Mouse (Mus musculus) embryonic facial prominence, embryonic 14.5 days (tissue): ENCODE measurements around the gene Mdga1. TPM values are rescaled to one million over a fixed set of nuclear protein-coding genes. Genes with fewer than 3 reads are reported as not detected.

Experiments used
- ATAC-seq: fragments of 200-750 bp; cut with Nextera tagmentation; 2 replicates; pipeline ENCODE4 v1.8.0; 2017; ENCODE audit warnings: low read depth, moderate number of reproducible peaks, moderate TSS enrichment
- DNase-seq: peaks from one replicate; pipeline ENCODE4 v3.0.0-alpha.2; 2015; ENCODE audit warnings: low spot score
- H3K27ac ChIP-seq: fragments of 300-500 bp; sonication (generic); replicated peaks from 2 replicates; pipeline ENCODE4 v1.5.1; 2014; ENCODE audit warnings: low read depth, mild to moderate bottlenecking, low read length, moderate library complexity
- H3K27me3 ChIP-seq: fragments of 300-500 bp; sonication (generic); replicated peaks from 2 replicates; pipeline ENCODE4 v1.6.1; 2014; ENCODE audit warnings: low read length; ENCODE audit not compliant: control insufficient read depth, insufficient read depth
- H3K36me3 ChIP-seq: fragments of 300-500 bp; sonication (generic); 2 replicates; pipeline ENCODE4 v1.6.1; 2014; ENCODE audit warnings: low read length, mixed read lengths; ENCODE audit not compliant: control insufficient read depth, insufficient read depth
- H3K4me1 ChIP-seq: fragments of 300-500 bp; sonication (generic); 2 replicates; pipeline ENCODE4 v1.6.1; 2014; ENCODE audit warnings: antibody characterized with exemption, low read length; ENCODE audit not compliant: control insufficient read depth, insufficient read depth
- H3K4me2 ChIP-seq: fragments of 300-500 bp; sonication (generic); 2 replicates; pipeline ENCODE4 v1.6.1; 2014; ENCODE audit warnings: low read depth, mild to moderate bottlenecking, low read length, moderate library complexity, mixed read lengths
- H3K4me3 ChIP-seq: fragments of 300-500 bp; sonication (generic); 2 replicates; pipeline ENCODE4 v1.5.1; 2014; ENCODE audit warnings: low read depth, mild to moderate bottlenecking, low read length
- H3K9ac ChIP-seq: fragments of 300-500 bp; sonication (generic); 2 replicates; pipeline ENCODE4 v1.6.1; 2014; ENCODE audit warnings: low read depth, mild to moderate bottlenecking, low read length, moderate library complexity, mixed read lengths
- H3K9me3 ChIP-seq: fragments of 300-500 bp; sonication (generic); 2 replicates; pipeline ENCODE4 v1.6.1; 2016; ENCODE audit warnings: low read length; ENCODE audit not compliant: control insufficient read depth
- whole genome bisulfite sequencing: fragments of 180-500 bp; shearing (Covaris S2); extraction: QIAGEN DNeasy Blood & Tissue Kit; methylation state at CpG from one replicate; pipeline ENCODE4 v1.1.7; 2014; 5-methylcytosine and 5-hydroxymethylcytosine counted together
- polyA plus RNA-seq: library from polyadenylated mRNA; unstranded; fragments of >200 nt; fragmentation: Nextera tagmentation; extraction: Ambion mirVana; gene quantifications from 2 replicates; pipeline ENCODE4 v1.2.1, GENCODE M21; 2014

Mdga1 gene
- polyA plus RNA-seq, 1 experiment from 2014 or later = 5.3 TPM

- Histone ChIP-seq H3K9ac (no peak overlapping the region), H3K27me3 (no peaks in the 10 kb centered on the region), H3K9me3 (no peaks in the 10 kb centered on the region), H3K4me2 (no peak overlapping the region), H3K27ac (no peak overlapping the region), H3K4me1 (peaks cover 4% of the 10 kb centered on the region; the same call in 1 of the 2 replicates), H3K36me3 (no peaks in the 10 kb centered on the region), H3K4me3 (no peak overlapping the region)
- WGBS = 93% methylated on average over 7 of the region's 7 CpGs
- ATAC-seq (no peak), DNase-seq (no peak)
Measured at GRCm38 (mm10) chr17:29909031-29909430, 60.9 kb downstream of the Mdga1 start.

- no peaks in the 10 kb centered on the region for H3K36me3 ChIP-seq
- H3K9me3 ChIP-seq = no peaks in the 10 kb centered on the region
- ATAC-seq = no peak
- no peak overlapping the region for H3K9ac ChIP-seq
- no peak overlapping the region for H3K27ac ChIP-seq
- DNase-seq = no peak
- 59% methylated on average over 5 of the region's 5 CpGs for WGBS
- no peak overlapping the region for H3K4me2 ChIP-seq
- H3K27me3 ChIP-seq = no peaks in the 10 kb centered on the region
- no peaks in the 10 kb centered on the region for H3K4me1 ChIP-seq
- H3K4me3 ChIP-seq = no peak overlapping the region
Measured at GRCm38 (mm10) chr17:29904694-29905093, 65.2 kb downstream of the Mdga1 start.

- no peak for ATAC-seq
- WGBS = 66% methylated on average over 16 of the region's 16 CpGs
- Histone ChIP-seq H3K27ac (no peak overlapping the region), H3K9me3 (no peaks in the 10 kb centered on the region), H3K36me3 (no peaks in the 10 kb centered on the region), H3K4me1 (no peaks in the 10 kb centered on the region), H3K4me2 (no peak overlapping the region), H3K27me3 (no peaks in the 10 kb centered on the region), H3K4me3 (no peak overlapping the region), H3K9ac (no peak overlapping the region)
- peak; percentile 32 for DNase-seq
Measured at GRCm38 (mm10) chr17:29902406-29903155, 67.3 kb downstream of the Mdga1 start.

GRCm38 (mm10) chr17:29900289-29900688 is 69.6 kb downstream of the Mdga1 start:
- DNase-seq = no peak
- Histone ChIP-seq H3K27ac (no peak overlapping the region), H3K36me3 (no peaks in the 10 kb centered on the region), H3K4me3 (no peak overlapping the region), H3K4me1 (peaks cover 6% of the 10 kb centered on the region; the same call in 1 of the 2 replicates), H3K9me3 (no peaks in the 10 kb centered on the region), H3K4me2 (no peak overlapping the region), H3K27me3 (no peaks in the 10 kb centered on the region), H3K9ac (no peak overlapping the region)
- WGBS = 88% methylated on average over 5 of the region's 5 CpGs
- no peak for ATAC-seq

GRCm38 (mm10) chr17:29896181-29897054 is 73.5 kb downstream of the Mdga1 start:
- no peak overlapping the region for H3K4me3 ChIP-seq
- H3K4me2 ChIP-seq = no peak overlapping the region
- H3K27me3 ChIP-seq = no peaks in the 10 kb centered on the region
- H3K36me3 ChIP-seq = no peaks in the 10 kb centered on the region
- 13% methylated on average over 6 of the region's 7 CpGs for WGBS
- no peak overlapping the region for H3K27ac ChIP-seq
- peaks cover 6% of the 10 kb centered on the region; the same call in 1 of the 2 replicates for H3K4me1 ChIP-seq
- H3K9ac ChIP-seq = no peak overlapping the region
- ATAC-seq (peak; percentile 65; the same call in 1 of the 2 replicates), DNase-seq (peak; percentile 26)
- no peaks in the 10 kb centered on the region for H3K9me3 ChIP-seq

GRCm38 (mm10) chr17:29895566-29895965 is 74.3 kb downstream of the Mdga1 start:
- Histone ChIP-seq H3K27me3 (peaks cover 8% of the 10 kb centered on the region; the same call in 1 of the 2 replicates), H3K9me3 (no peaks in the 10 kb centered on the region), H3K36me3 (no peaks in the 10 kb centered on the region), H3K27ac (no peak overlapping the region), H3K4me2 (no peak overlapping the region), H3K9ac (no peak overlapping the region), H3K4me3 (no peak overlapping the region), H3K4me1 (peaks cover 6% of the 10 kb centered on the region; the same call in 1 of the 2 replicates)
- 56% methylated on average over 5 of the region's 5 CpGs for WGBS
- no peak for DNase-seq
- ATAC-seq = no peak

- 88% methylated on average over 5 of the region's 5 CpGs for WGBS
- no peaks in the 10 kb centered on the region for H3K36me3 ChIP-seq
Measured at GRCm38 (mm10) chr17:29894965-29895364, 74.9 kb downstream of the Mdga1 start.

GRCm38 (mm10) chr17:29890451-29891110 is 79.3 kb downstream of the Mdga1 start:
- Histone ChIP-seq H3K27me3 (peaks cover 33% of the 10 kb centered on the region), H3K4me1 (peaks cover 18% of the 10 kb centered on the region), H3K27ac (no peak overlapping the region), H3K9me3 (no peaks in the 10 kb centered on the region), H3K4me3 (no peak overlapping the region), H3K9ac (no peak overlapping the region), H3K36me3 (no peaks in the 10 kb centered on the region), H3K4me2 (no peak overlapping the region)
- 68% methylated on average over 7 of the region's 7 CpGs for WGBS
- DNase-seq (no peak), ATAC-seq (no peak)

More at GRCm38 (mm10) chr17:29894965-29895364, 74.9 kb downstream of the Mdga1 start:
- no peaks in the 10 kb centered on the region for H3K9me3 ChIP-seq
- no peak for ATAC-seq
- no peak for DNase-seq
- no peak overlapping the region for H3K27ac ChIP-seq
- peaks cover 6% of the 10 kb centered on the region; the same call in 1 of the 2 replicates for H3K4me1 ChIP-seq
- H3K4me3 ChIP-seq = no peak overlapping the region
- H3K4me2 ChIP-seq = no peak overlapping the region
- H3K9ac ChIP-seq = no peak overlapping the region
- peaks cover 13% of the 10 kb centered on the region; the same call in 1 of the 2 replicates for H3K27me3 ChIP-seq
